Mouse (Mus musculus) liver, adult 2 months (tissue): ENCODE measurements around the gene Sap30bp.

Experiments
- CTCF ChIP-seq: fragments of 200-500 bp; IDR thresholded peaks from 2 replicates; pipeline ENCODE4 v1.5.1; 2011; ENCODE audit warnings: low read depth, low read length, control low read depth
- POLR2A ChIP-seq: fragments of 200-500 bp; IDR thresholded peaks from 2 replicates; pipeline ENCODE4 v1.6.1; 2011; ENCODE audit warnings: low read length, control low read depth; ENCODE audit not compliant: insufficient read depth; ENCODE audit errors: extremely low read depth

DNA sequence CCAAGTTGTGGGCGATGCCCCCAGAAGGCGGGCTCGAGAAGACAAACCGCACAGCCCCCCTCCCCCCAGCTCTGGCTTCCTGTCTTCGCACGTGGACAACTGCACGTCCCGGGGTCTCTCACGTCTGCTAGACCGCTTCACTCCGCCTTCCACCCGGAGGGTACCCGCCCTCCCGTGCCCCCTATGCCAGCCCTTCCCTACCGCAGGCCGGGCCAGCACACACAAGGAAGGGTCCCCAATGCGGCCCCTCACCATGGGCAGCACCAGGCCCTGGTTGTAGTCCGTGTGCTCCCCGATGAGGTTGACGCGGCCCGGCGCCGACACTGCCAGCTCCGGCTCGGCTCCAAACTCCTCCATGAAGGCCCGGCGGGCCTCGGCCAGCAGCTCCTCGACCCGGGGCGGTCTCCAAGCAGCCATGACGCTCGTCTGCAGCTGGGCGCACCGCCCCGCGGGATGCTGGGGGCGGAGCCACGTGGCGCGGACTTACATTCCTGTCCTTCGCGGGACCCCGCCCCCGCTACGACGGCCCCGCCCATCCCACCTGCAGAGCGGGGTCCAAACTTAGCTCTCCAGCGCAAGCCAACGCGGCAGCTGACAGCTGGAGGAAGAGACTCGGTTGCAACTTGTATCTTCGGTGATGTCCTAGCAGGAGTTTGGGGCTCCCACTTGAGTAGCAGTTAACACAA lies 79.3 kb downstream of the Sap30bp start, which contains the start of gene Galk1:
- TF ChIP-seq POLR2A (peak; percentile 74; the same call in 1 of the 2 replicates), CTCF (no peak)
